Mouse (Mus musculus) neural tube, embryonic 13.5 days (tissue): Measurements from ENCODE around the gene Pdpk1. TPM values are rescaled to one million over a fixed set of nuclear protein-coding genes. Genes with fewer than 3 reads are reported as not detected.

Source experiments
- ATAC-seq: fragments of 200-750 bp; cut with Nextera tagmentation; 2 replicates; pipeline ENCODE4 v1.8.0; 2017; ENCODE audit warnings: low read depth, mild to moderate bottlenecking, moderate TSS enrichment, moderate library complexity
- H3K27ac ChIP-seq: fragments of 300-500 bp; sonication (generic); replicated peaks from 2 replicates; pipeline ENCODE4 v1.5.1; 2015; ENCODE audit warnings: moderate library complexity, mild to moderate bottlenecking, inconsistent platforms
- H3K27me3 ChIP-seq: fragments of 300-500 bp; sonication (generic); 2 replicates; pipeline ENCODE4 v1.6.1; 2015; ENCODE audit warnings: mild to moderate bottlenecking, inconsistent platforms
- H3K36me3 ChIP-seq: fragments of 300-500 bp; sonication (generic); 2 replicates; pipeline ENCODE4 v1.6.1; 2015; ENCODE audit warnings: mild to moderate bottlenecking, inconsistent platforms
- H3K4me1 ChIP-seq: fragments of 300-500 bp; sonication (generic); replicated peaks from 2 replicates; pipeline ENCODE4 v1.6.1; 2015; ENCODE audit warnings: inconsistent platforms
- H3K4me2 ChIP-seq: fragments of 300-500 bp; sonication (generic); 2 replicates; pipeline ENCODE4 v1.6.1; 2015; ENCODE audit warnings: inconsistent platforms, mild to moderate bottlenecking, moderate library complexity
- H3K4me3 ChIP-seq: fragments of 300-500 bp; sonication (generic); 2 replicates; pipeline ENCODE4 v1.5.1; 2015; ENCODE audit warnings: mild to moderate bottlenecking, inconsistent platforms
- H3K9ac ChIP-seq: fragments of 300-500 bp; sonication (generic); 2 replicates; pipeline ENCODE4 v1.6.1; 2015; ENCODE audit warnings: moderate library complexity, mild to moderate bottlenecking, inconsistent platforms
- H3K9me3 ChIP-seq: fragments of 300-500 bp; sonication (generic); 2 replicates; pipeline ENCODE4 v1.6.1; 2016; ENCODE audit warnings: inconsistent platforms
- WGBS: fragments of 180-500 bp; shearing (Covaris S2); methylation state at CpG from one replicate; pipeline ENCODE4 v1.1.7; 2015; 5-methylcytosine and 5-hydroxymethylcytosine counted together
- polyA plus RNA-seq: library from polyadenylated mRNA; unstranded; fragments of >200 nt; fragmentation: Nextera tagmentation; extraction: Ambion mirVana; gene quantifications from 2 replicates; pipeline ENCODE4 v1.2.1, GENCODE M21; 2015

Pdpk1 gene
- 54.0 and 63.8 TPM in 2 replicates for polyA plus RNA-seq

DNA sequence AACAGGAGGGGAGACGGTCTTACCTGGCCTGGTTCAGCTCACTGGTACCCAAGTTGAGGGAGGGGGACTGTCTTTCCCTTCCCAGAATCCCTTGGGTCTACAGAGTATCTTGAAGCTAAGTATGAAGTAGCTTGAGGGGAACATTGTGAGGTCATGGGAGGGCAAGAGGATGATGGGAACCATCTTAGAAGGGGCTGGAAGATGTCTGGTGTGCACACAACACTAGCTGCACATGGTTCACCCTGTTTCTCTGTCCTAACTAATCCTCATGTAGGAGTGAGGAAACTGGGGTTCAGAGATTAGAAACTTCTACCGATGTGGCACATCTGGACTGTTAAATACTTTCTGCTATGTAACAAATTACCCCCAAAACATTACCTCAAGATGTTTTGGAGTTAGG, at the start of gene Pdpk1:
Gene Pdpk1 (minus strand): TSS at position 101 of the 400 bp plus-strand sequence.
- Histone ChIP-seq H3K9ac (peak within 1 kb of the TSS; percentile 61), H3K27me3 (no peaks in the 10 kb centered on the region), H3K4me1 (peaks cover 9% of the 10 kb centered on the region), H3K27ac (no peak within 1 kb of the TSS), H3K4me3 (peak within 1 kb of the TSS; percentile 31), H3K9me3 (no peaks in the 10 kb centered on the region), H3K36me3 (peaks cover 4% of the 10 kb centered on the region; the same call in 1 of the 2 replicates), H3K4me2 (peak within 1 kb of the TSS; percentile 59)
- no peak for ATAC-seq
- WGBS, result 87% methylated on average over 2 of the region's 2 CpGs

DNA sequence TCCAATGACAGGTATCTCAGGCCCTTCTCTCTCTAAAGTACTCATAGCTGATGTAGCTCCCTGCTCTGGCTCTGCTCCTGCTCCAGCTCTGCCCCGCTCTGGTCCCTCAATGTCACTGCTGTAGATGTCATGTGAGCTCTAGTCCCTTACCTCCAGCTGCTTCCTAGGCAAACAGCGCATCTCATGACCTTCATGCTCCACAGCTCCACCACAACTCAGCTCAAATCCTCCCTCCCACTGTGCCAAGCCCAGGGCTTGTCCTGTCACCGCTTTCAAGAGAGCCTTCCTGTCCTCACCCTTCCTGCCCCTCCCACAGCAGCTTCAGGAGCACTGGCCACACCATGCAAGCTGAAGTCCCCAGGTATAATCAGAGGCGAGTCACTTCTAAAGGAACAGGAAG, 49.0 kb upstream of the Pdpk1 start:
- no peak for ATAC-seq
- Histone ChIP-seq H3K4me3 (no peak overlapping the region), H3K4me1 (peaks cover 36% of the 10 kb centered on the region), H3K9ac (no peak overlapping the region), H3K27me3 (no peaks in the 10 kb centered on the region), H3K9me3 (no peaks in the 10 kb centered on the region), H3K4me2 (no peak overlapping the region), H3K27ac (no peak overlapping the region), H3K36me3 (no peaks in the 10 kb centered on the region)
- WGBS, result 61% methylated on average over 4 of the region's 4 CpGs

DNA sequence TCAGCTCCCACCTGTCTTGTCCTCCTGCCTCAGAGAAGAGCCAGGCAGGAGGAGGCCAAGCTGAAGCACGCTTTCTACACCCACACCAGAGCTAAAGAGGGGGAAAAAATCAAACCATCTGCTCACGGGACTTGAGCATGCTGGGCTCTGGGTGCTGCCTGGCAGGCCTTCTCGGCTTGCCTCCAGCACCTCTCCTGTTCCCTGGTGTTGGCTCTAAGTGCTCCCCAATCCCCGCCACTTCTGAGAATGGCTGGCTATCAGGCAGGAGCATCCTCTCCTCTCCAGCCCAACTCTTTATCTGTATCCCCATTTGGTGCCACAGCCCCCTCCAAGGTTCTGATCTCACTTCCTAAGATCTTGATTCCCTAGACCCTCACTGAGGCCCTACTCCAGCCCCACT, 48.5 kb upstream of the Pdpk1 start:
- H3K27ac ChIP-seq, result no peak overlapping the region
- no peak overlapping the region for H3K4me3 ChIP-seq
- no peak overlapping the region for H3K4me2 ChIP-seq
- H3K36me3 ChIP-seq, result 0 out of 2 replicates have a peak, but pooled peaks cover under 1% of the 10 kb centered on the region
- H3K9me3 ChIP-seq, result no peaks in the 10 kb centered on the region
- H3K9ac ChIP-seq, result no peak overlapping the region
- 82% methylated on average over 4 of the region's 4 CpGs for WGBS
- no peaks in the 10 kb centered on the region for H3K27me3 ChIP-seq
- H3K4me1 ChIP-seq, result peaks cover 31% of the 10 kb centered on the region
- no peak for ATAC-seq

DNA sequence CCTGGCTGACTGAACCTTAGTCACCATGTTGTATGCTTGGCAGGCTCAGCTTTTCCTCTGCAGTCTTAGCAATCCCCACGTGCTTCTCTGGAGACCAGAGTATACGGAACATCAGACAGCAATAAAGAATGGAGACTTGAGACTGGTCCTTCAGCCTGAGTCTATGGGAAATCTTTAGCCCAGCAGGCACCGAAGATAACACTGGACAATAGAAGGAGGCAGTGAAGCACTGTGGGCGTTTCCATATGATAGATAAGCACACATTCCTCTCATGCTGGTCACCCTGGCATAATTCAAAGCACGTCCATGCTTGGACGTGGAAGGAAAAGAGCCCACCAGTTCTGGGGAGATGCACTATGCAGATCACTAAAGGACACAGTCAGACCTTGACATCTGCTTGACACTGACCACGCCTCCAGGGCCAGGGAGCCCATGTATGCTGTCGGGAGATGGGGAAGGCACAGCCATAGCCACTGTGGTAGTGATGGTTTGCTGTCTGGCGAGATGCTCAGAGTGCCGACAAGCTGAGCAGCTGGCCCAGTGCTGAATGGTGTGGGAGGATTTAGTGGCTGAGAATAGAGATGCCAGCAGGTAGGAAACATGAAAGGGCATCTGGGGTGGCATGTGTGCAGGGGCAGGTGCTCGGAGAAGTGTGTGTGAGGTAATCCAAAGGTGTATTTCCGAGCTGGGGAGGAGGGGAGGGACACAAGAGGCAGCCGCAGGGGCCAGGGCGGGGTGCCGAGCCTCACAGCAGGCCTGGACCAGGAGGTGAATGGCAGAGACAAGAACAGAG, 46.5 kb upstream of the Pdpk1 start:
- Histone ChIP-seq H3K27ac (no peak overlapping the region), H3K4me3 (no peak overlapping the region), H3K27me3 (no peaks in the 10 kb centered on the region), H3K36me3 (0 out of 2 replicates have a peak, but pooled peaks cover 5% of the 10 kb centered on the region), H3K4me1 (peaks cover 13% of the 10 kb centered on the region), H3K9me3 (no peaks in the 10 kb centered on the region), H3K9ac (no peak overlapping the region), H3K4me2 (no peak overlapping the region)
- WGBS, result 68% methylated on average over 15 of the region's 15 CpGs
- ATAC-seq, result no peak

DNA sequence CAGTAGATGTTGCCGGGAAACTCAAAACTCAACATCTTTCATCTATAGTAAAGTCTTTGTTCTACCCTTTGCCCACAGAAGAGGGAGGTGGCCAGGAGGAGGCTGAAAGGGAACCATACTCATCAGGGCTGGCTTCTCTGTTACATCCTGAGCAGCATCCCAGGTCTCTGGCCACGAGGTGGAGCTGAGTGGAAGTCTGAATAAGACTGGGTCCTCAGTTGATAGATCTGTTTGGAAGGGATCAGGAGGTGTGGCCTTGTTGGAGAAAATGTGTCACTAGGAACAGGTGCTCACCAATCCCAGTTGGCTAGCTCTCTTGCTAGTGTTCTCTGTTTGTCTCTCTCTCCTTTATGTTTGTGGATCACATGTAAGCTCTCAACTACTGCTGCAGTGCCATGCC, 44.6 kb upstream of the Pdpk1 start:
- Histone ChIP-seq H3K9me3 (no peaks in the 10 kb centered on the region), H3K4me3 (no peak overlapping the region), H3K4me1 (peaks cover 6% of the 10 kb centered on the region; the same call in 1 of the 2 replicates), H3K4me2 (no peak overlapping the region), H3K27me3 (no peaks in the 10 kb centered on the region), H3K27ac (no peak overlapping the region), H3K9ac (no peak overlapping the region), H3K36me3 (0 out of 2 replicates have a peak, but pooled peaks cover 5% of the 10 kb centered on the region)
- no peak for ATAC-seq
- WGBS, result 62% methylated on average over 2 of the region's 2 CpGs

DNA sequence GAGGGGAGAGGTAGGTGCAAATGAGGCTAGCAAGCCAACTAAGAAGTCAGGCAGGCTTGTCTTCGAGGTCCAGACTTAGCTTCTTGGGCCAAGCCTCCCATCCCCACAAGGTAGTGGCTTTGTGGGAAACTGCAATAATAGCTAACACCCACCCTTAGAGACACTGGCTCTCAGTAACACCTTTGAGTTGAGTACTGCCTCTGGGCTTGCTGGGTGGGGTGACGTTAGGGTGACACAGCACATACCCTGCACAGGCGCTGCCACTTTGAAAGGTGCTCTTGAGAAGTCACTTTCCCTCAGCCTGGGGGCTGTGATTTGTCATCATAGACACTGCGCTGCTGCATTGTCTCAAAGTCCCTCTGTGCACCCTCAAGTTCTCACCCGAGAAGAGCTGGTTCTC, 43.0 kb upstream of the Pdpk1 start:
- Histone ChIP-seq H3K36me3 (peaks cover 7% of the 10 kb centered on the region; the same call in 1 of the 2 replicates), H3K4me3 (no peak overlapping the region), H3K27me3 (no peaks in the 10 kb centered on the region), H3K4me1 (no peaks in the 10 kb centered on the region; the same call in 1 of the 2 replicates), H3K9me3 (no peaks in the 10 kb centered on the region), H3K4me2 (no peak overlapping the region), H3K9ac (no peak overlapping the region), H3K27ac (no peak overlapping the region)
- WGBS, result 91% methylated on average over 5 of the region's 5 CpGs
- no peak for ATAC-seq

DNA sequence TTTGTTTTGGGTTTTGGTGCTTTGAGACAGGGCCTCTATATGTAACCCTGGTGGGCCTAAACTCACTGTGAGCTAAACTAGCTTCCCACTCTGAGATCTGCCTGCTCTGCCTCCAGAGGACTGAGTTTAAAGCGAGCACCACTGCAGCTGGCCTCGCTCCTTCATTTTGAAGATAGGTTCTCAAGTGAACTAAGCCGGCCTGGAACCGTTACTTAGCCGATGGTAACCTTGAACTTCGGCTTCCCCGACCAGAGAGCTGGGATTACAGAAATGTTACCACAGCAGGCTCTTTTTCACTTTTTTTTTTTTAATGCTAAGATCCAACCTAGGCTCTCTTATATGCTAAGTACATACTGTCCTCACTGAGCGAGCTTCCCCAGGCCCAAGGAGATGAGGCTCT, 42.5 kb upstream of the Pdpk1 start:
- no peak overlapping the region for H3K4me2 ChIP-seq
- no peak overlapping the region for H3K27ac ChIP-seq
- no peaks in the 10 kb centered on the region; the same call in 1 of the 2 replicates for H3K4me1 ChIP-seq
- H3K9me3 ChIP-seq, result no peaks in the 10 kb centered on the region
- peaks cover 12% of the 10 kb centered on the region; the same call in 1 of the 2 replicates for H3K36me3 ChIP-seq
- no peaks in the 10 kb centered on the region for H3K27me3 ChIP-seq
- 86% methylated on average over 8 of the region's 8 CpGs for WGBS
- H3K9ac ChIP-seq, result no peak overlapping the region
- no peak for ATAC-seq
- no peak overlapping the region for H3K4me3 ChIP-seq

DNA sequence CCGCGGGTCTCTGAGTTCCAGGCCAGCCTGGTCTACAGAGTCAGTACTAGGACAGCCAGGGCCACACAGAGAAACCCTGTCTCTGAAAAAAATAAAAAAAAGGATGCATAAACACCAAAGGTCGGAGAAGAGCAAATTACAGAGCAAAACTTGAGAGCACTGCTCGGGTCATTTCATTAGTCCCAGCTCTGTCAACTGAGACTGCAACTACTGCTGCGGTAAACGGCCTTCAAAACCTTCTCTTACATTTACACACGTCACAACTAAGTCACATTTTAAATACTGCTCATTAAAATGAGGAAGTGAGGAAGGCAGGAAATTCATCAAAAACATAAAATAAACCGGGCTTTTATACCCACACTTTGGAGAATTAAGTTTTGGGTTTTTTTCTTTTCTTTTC, 42.1 kb upstream of the Pdpk1 start:
- ATAC-seq, result no peak
- Histone ChIP-seq H3K9me3 (no peaks in the 10 kb centered on the region), H3K4me1 (no peaks in the 10 kb centered on the region; the same call in 1 of the 2 replicates), H3K4me3 (no peak overlapping the region), H3K27me3 (no peaks in the 10 kb centered on the region), H3K36me3 (peaks cover 15% of the 10 kb centered on the region), H3K9ac (no peak overlapping the region), H3K27ac (no peak overlapping the region), H3K4me2 (no peak overlapping the region)
- 82% methylated on average over 8 of the region's 8 CpGs for WGBS

DNA sequence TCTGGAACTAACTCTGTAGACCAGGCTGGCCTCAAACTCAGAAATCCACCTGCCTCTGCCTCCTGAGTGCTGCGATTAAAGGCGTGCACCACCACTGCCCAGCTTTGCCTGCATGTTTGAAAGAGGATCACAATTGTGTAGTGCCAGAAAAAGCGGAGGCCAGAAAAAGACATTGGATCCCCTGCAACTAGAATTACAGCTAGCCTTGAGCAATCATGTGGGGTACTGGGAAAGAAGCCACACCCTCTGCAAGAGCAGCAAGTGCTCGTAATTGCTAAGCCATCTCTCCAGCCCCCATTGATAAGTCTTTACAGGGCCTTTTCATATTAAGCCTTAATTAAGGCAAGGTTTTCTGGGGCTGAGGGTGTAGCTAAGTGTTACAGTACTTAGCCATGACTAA, 40.8 kb upstream of the Pdpk1 start:
- Histone ChIP-seq H3K4me1 (no peaks in the 10 kb centered on the region), H3K36me3 (peaks cover 22% of the 10 kb centered on the region), H3K4me2 (no peak overlapping the region), H3K9ac (no peak overlapping the region), H3K27me3 (no peaks in the 10 kb centered on the region), H3K27ac (no peak overlapping the region), H3K9me3 (no peaks in the 10 kb centered on the region), H3K4me3 (no peak overlapping the region)
- WGBS, result 77% methylated on average over 4 of the region's 4 CpGs
- no peak for ATAC-seq

DNA sequence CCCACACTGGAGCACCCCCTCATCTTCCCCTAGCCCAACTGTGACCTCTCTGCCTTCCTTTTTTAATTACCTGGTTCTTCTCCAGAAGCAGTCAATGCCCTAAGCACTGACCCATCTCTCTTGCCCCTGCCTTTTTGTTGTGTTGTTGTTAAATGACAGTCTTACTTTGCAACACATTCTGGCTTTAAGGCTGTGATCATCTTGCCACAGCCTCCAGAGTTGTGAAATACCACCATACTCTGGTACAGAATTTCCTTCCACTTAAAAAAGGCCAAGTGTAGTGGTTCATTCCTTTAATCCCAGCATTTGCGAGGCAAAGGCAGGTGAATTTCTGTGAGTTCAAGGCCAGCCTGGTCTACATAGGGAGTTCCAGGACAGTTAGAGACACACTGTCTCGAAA, 40.2 kb upstream of the Pdpk1 start:
- no peaks in the 10 kb centered on the region for H3K4me1 ChIP-seq
- WGBS, result 84% methylated on average over 2 of the region's 2 CpGs
- no peak overlapping the region for H3K4me2 ChIP-seq
- no peaks in the 10 kb centered on the region for H3K9me3 ChIP-seq
- H3K36me3 ChIP-seq, result peaks cover 24% of the 10 kb centered on the region
- ATAC-seq, result no peak
- no peak overlapping the region for H3K9ac ChIP-seq
- no peaks in the 10 kb centered on the region for H3K27me3 ChIP-seq
- no peak overlapping the region for H3K4me3 ChIP-seq
- H3K27ac ChIP-seq, result no peak overlapping the region

DNA sequence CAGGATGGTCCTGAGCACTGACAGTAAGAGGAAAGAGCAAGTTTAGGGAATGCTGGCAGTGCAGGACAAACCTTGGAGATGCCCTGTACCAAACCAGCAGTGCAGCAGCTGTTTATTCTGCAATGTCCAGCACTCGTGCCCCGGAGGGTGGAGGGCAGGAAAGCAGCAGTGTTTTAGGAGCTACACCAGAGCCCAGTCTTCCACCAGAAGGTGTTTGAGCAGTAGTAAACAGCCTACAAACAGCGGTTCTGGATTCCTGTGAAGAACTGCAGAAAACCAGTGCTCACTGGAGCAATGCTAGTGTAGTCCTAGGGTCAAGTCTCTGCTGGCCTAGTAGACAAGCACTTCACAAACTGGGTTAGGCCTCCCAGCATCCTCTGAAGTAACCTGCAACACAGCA, 23.5 kb upstream of the Pdpk1 start:
- no peaks in the 10 kb centered on the region for H3K27me3 ChIP-seq
- 87% methylated on average over 3 of the region's 3 CpGs for WGBS
- no peak overlapping the region for H3K9ac ChIP-seq
- no peak for ATAC-seq
- no peak overlapping the region for H3K4me3 ChIP-seq
- H3K4me2 ChIP-seq, result no peak overlapping the region
- no peak overlapping the region for H3K27ac ChIP-seq
- no peaks in the 10 kb centered on the region for H3K9me3 ChIP-seq
- peaks cover 13% of the 10 kb centered on the region for H3K4me1 ChIP-seq
- no peaks in the 10 kb centered on the region for H3K36me3 ChIP-seq

DNA sequence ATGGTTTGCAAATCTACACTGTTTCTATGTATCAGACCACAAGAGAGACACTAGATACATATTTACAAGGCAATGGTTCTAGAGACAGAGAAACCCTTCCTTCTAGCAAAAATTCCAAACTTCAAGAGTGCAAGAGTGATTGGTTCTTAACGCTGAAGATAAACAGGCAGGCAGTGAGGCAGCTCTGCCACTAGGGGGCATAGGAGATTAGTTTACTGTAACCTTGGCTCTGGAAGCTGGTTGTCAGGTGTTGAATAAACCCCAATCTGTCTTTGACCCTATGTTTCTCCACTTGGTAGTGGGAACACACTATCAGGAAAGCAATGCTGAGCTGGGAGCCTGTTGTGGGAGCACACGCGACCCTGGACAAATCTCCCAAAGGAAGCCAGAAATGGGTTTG, 22.7 kb upstream of the Pdpk1 start:
- H3K4me2 ChIP-seq, result no peak overlapping the region
- ATAC-seq, result no peak
- peaks cover 14% of the 10 kb centered on the region for H3K4me1 ChIP-seq
- no peak overlapping the region for H3K27ac ChIP-seq
- 0 out of 2 replicates have a peak overlapping the region, but pooled peaks have one; percentile 13 for H3K9ac ChIP-seq
- no peaks in the 10 kb centered on the region for H3K27me3 ChIP-seq
- H3K9me3 ChIP-seq, result no peaks in the 10 kb centered on the region
- no peaks in the 10 kb centered on the region for H3K36me3 ChIP-seq
- no peak overlapping the region for H3K4me3 ChIP-seq
- 7% methylated on average over 3 of the region's 3 CpGs for WGBS

DNA sequence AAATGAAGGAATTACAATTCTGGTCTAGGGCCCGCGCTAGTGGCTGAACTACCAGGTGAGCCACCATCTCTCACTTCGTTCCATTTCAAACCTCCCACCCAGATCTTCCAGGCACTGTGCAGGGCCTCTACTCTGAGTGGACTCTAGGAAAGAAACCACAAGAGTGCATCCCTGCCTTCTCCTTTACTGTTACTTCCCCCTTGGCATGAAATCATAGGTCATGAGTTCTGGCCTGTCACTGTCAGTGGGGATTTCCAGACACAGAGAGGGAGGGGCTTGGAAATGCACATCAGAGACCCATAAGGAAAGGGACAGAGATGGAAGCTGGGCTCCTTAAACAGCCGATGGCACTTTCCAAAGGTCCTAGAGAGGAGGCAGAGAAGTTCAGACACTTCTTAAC, 21.0 kb upstream of the Pdpk1 start:
- Histone ChIP-seq H3K4me1 (peaks cover 31% of the 10 kb centered on the region), H3K36me3 (peaks cover 11% of the 10 kb centered on the region), H3K27me3 (no peaks in the 10 kb centered on the region), H3K27ac (no peak overlapping the region), H3K9me3 (no peaks in the 10 kb centered on the region), H3K4me2 (no peak overlapping the region), H3K4me3 (no peak overlapping the region), H3K9ac (no peak overlapping the region)
- 82% methylated on average over 4 of the region's 4 CpGs for WGBS
- ATAC-seq, result no peak
